Mouse (Mus musculus): ENCODE measurements around the gene Grb2. TPM values are rescaled to one million over a fixed set of nuclear protein-coding genes. Genes with fewer than 3 reads are reported as not detected.
"Not testable (repeated sequence)": the region's sequence is repeated elsewhere in the genome, so short reads cannot be mapped to it uniquely, and the experiment has no call there.

Gene Grb2
- polyA plus RNA-seq, 1 experiment from 2014 or later = 93.9 TPM

DNA sequence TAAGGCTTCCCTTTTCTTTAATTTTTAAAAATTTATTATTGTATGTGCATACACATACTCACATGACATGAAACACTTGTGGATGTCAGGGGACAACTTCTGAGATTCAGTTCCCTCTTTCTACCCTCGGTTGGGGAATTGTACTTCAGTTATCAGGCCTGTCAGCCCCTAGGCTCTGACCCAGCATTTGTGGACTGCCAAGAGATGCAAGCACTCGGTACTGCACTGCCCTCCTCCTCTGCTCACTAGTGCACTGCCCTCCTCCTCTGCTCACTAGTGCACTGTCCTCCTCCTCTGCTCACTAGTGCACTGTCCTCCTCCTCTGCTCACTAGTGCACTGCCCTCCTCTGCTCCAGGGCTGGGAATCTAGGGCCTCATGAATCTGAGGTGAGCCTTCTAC is 54.3 kb downstream of the Grb2 start:
- Histone ChIP-seq H3K9me3 (no peaks in the 10 kb centered on the region), H3K9ac (no peak overlapping the region), H3K4me3 (no peak overlapping the region), H3K36me3 (peaks cover 26% of the 10 kb centered on the region), H3K4me2 (no peak overlapping the region), H3K4me1 (0 out of 2 replicates have a peak, but pooled peaks cover 5% of the 10 kb centered on the region), H3K27ac (no peak overlapping the region), H3K27me3 (no peaks in the 10 kb centered on the region)
- ATAC-seq (ENCODE audit: insufficient number of reproducible peaks, low FRiP score, low TSS enrichment, low read depth) = no peak
- 83% methylated on average over 2 of the region's 2 CpGs for WGBS

DNA sequence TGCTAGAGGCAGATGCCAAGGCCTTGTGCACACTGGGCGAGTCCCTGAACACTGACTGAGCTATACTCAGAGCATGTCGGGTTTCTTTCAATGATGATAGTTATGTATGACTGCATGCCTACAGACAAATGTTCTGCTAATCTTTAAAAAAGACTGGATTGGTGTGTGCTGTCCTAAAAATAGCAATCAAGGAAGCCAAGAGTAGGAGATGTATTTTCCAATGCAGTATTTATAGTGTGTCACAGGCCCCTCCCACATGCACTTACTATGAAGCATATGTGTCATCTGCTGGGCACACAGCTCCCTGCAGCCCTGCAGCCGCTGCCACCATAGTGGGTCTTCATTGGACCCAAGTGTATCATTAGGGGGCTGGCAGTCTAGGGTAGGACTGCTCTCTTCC is 55.2 kb downstream of the Grb2 start:
- no peak; the same call in none of the 2 replicates for ATAC-seq (ENCODE audit: insufficient number of reproducible peaks, low FRiP score, low TSS enrichment, low read depth)

GRCm38 (mm10) chr11:115651680-115652079 is 56.7 kb downstream of the Grb2 start:
- no peak for ATAC-seq (ENCODE audit: insufficient number of reproducible peaks, low FRiP score, low TSS enrichment, low read depth)
- peaks cover 8% of the 10 kb centered on the region; the same call in 1 of the 2 replicates for H3K4me1 ChIP-seq
- H3K9ac ChIP-seq = no peak overlapping the region
- no peaks in the 10 kb centered on the region for H3K27me3 ChIP-seq
- no peak overlapping the region for H3K27ac ChIP-seq
- H3K4me2 ChIP-seq = no peak overlapping the region
- H3K4me3 ChIP-seq = no peak overlapping the region
- H3K36me3 ChIP-seq = peaks cover 44% of the 10 kb centered on the region
- 68% methylated on average over 3 of the region's 3 CpGs for WGBS
- no peaks in the 10 kb centered on the region for H3K9me3 ChIP-seq

More for the DNA sequence above, 55.2 kb downstream of the Grb2 start:
- Histone ChIP-seq H3K4me3 (no peak overlapping the region), H3K27ac (no peak overlapping the region; the same call in 1 of the 2 replicates), H3K4me2 (no peak overlapping the region), H3K9me3 (no peaks in the 10 kb centered on the region), H3K27me3 (no peaks in the 10 kb centered on the region), H3K9ac (no peak overlapping the region), H3K36me3 (peaks cover 30% of the 10 kb centered on the region), H3K4me1 (0 out of 2 replicates have a peak, but pooled peaks cover 5% of the 10 kb centered on the region)
- WGBS = 78% methylated on average over 3 of the region's 3 CpGs

DNA sequence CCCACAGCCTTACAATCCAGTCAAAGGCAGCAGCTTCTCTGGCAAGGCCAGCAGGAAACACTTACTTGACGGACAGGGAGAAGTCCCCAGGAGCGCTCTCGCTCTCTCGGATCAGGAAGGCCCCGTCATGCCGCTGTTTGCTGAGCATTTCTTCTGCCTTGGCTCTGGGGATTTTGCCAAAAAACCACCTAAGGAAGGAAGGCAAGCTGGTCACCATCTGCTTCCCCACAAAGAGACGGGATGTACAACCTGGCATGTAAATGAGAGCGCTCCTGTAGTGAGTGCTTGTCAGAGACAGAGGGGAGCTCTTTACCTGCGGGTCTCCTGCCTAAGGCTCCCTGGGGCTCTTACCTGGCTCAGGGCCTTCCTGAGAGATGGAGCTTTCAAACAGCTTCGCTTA is 58.7 kb downstream of the Grb2 start:
- Histone ChIP-seq H3K4me3 (no peak overlapping the region), H3K36me3 (peaks cover 52% of the 10 kb centered on the region)

DNA sequence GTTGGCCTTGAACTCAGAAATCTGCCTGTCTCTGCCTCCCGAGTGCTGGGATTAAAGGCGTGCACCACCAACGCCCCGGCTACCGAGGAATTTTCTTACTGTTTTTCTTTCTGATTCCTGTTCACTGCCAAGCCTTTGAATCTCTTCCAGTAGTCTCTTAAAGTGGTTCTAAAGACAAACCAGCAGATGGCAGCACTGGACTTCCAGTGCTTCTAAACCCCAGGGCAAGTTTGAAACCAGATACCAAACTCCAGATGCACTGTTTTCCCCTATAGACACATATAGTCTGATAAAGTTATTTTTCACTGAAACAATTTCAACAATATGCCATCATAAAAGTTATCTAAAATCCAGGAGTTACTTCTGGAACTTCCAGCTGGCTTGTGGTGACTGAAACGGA is 60.9 kb downstream of the Grb2 start:
- 46% methylated on average over 6 of the region's 6 CpGs for WGBS
- no peak for ATAC-seq (ENCODE audit: insufficient number of reproducible peaks, low FRiP score, low TSS enrichment, low read depth)
- Histone ChIP-seq H3K27ac (no peak overlapping the region), H3K4me3 (no peak overlapping the region), H3K4me2 (no peak overlapping the region), H3K9me3 (no peaks in the 10 kb centered on the region), H3K9ac (no peak overlapping the region), H3K27me3 (no peaks in the 10 kb centered on the region), H3K4me1 (peaks cover 8% of the 10 kb centered on the region; the same call in 1 of the 2 replicates), H3K36me3 (peaks cover 55% of the 10 kb centered on the region)

More for the DNA sequence above, 58.7 kb downstream of the Grb2 start:
- no peak overlapping the region for H3K9ac ChIP-seq
- H3K4me1 ChIP-seq = peaks cover 8% of the 10 kb centered on the region; the same call in 1 of the 2 replicates
- no peak overlapping the region for H3K27ac ChIP-seq
- H3K4me2 ChIP-seq = no peak overlapping the region
- no peaks in the 10 kb centered on the region for H3K9me3 ChIP-seq
- ATAC-seq (ENCODE audit: insufficient number of reproducible peaks, low FRiP score, low TSS enrichment, low read depth) = no peak
- 68% methylated on average over 10 of the region's 10 CpGs for WGBS
- no peaks in the 10 kb centered on the region for H3K27me3 ChIP-seq

DNA sequence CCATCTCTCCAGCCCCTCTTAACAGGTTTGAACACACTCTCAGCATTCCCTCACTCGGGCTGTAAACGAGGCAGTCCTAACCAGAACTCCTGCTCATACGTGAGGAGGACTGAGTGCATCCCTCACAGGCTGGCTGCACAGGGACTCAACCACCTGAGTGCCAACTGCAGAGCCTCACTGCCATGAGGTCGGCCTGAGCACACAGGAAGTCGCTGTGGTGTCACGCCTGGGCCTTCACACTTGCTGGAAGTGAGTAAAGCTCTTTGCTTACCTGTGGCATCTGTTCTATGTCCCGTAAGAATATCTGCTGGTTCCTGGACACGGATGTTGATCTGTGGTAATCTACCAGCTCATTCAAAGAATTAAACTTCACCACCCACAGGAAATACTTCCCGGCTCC is 62.0 kb downstream of the Grb2 start:
- H3K4me2 ChIP-seq = no peak overlapping the region
- ATAC-seq (ENCODE audit: insufficient number of reproducible peaks, low FRiP score, low TSS enrichment, low read depth) = no peak
- H3K27ac ChIP-seq = no peak overlapping the region
- H3K36me3 ChIP-seq = peaks cover 55% of the 10 kb centered on the region
- H3K9me3 ChIP-seq = no peaks in the 10 kb centered on the region
- no peak overlapping the region for H3K9ac ChIP-seq
- H3K4me1 ChIP-seq = peaks cover 8% of the 10 kb centered on the region; the same call in 1 of the 2 replicates
- H3K27me3 ChIP-seq = no peaks in the 10 kb centered on the region
- H3K4me3 ChIP-seq = no peak overlapping the region
- 92% methylated on average over 9 of the region's 9 CpGs for WGBS

- not testable (repeated sequence) for H3K27ac ChIP-seq; H3K4me2 ChIP-seq; H3K4me1 ChIP-seq; H3K9me3 ChIP-seq; H3K9ac ChIP-seq; H3K4me3 ChIP-seq; ATAC-seq (ENCODE audit: insufficient number of reproducible peaks, low FRiP score, low TSS enrichment, low read depth); H3K27me3 ChIP-seq
- 81% methylated on average over 14 of the region's 14 CpGs for WGBS
- peaks cover 55% of the 10 kb centered on the region for H3K36me3 ChIP-seq
Measured at GRCm38 (mm10) chr11:115645498-115645897, 62.9 kb downstream of the Grb2 start.

DNA sequence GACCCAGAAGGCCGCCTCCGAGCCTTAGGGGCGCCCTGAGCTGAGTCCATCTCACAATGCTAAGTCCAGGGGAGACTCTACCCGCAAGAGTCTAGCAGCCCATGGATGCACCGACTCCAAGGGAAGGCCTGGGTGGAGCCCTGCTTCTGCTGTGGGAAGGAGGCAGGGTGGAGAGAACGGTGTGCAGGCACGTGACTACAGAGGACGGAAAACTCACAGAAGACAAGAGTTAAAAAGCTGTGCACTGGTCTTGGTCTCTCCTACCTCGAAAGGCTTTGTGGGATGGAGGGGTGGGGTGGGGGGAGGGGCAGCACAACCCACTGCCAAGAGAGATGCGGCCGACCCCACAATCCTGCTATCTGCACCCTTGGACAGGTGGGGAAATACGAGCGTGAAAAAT is 64.1 kb downstream of the Grb2 start:
- H3K36me3 ChIP-seq = peaks cover 45% of the 10 kb centered on the region
- no peaks in the 10 kb centered on the region for H3K27me3 ChIP-seq
- H3K4me1 ChIP-seq = peaks cover 4% of the 10 kb centered on the region; the same call in 1 of the 2 replicates
- no peak overlapping the region for H3K9ac ChIP-seq
- WGBS = 89% methylated on average over 13 of the region's 13 CpGs
- H3K9me3 ChIP-seq = no peaks in the 10 kb centered on the region
- no peak overlapping the region for H3K4me2 ChIP-seq
- no peak for ATAC-seq (ENCODE audit: insufficient number of reproducible peaks, low FRiP score, low TSS enrichment, low read depth)
- no peak overlapping the region for H3K4me3 ChIP-seq
- H3K27ac ChIP-seq = no peak overlapping the region

GRCm38 (mm10) chr11:115643265-115643664 is 65.1 kb downstream of the Grb2 start:
- no peaks in the 10 kb centered on the region for H3K9me3 ChIP-seq
- no peaks in the 10 kb centered on the region for H3K27me3 ChIP-seq
- no peak overlapping the region for H3K4me3 ChIP-seq
- peaks cover 4% of the 10 kb centered on the region; the same call in 1 of the 2 replicates for H3K4me1 ChIP-seq
- no peak overlapping the region for H3K27ac ChIP-seq
- no peak overlapping the region for H3K4me2 ChIP-seq
- ATAC-seq (ENCODE audit: insufficient number of reproducible peaks, low FRiP score, low TSS enrichment, low read depth) = no peak
- 73% methylated on average over 10 of the region's 10 CpGs for WGBS
- H3K36me3 ChIP-seq = peaks cover 42% of the 10 kb centered on the region
- no peak overlapping the region for H3K9ac ChIP-seq

- Histone ChIP-seq H3K27me3 (no peaks in the 10 kb centered on the region), H3K9ac (no peak overlapping the region), H3K9me3 (no peaks in the 10 kb centered on the region), H3K4me1 (peaks cover under 1% of the 10 kb centered on the region; the same call in 1 of the 2 replicates), H3K4me2 (no peak overlapping the region), H3K4me3 (no peak overlapping the region), H3K27ac (no peak overlapping the region), H3K36me3 (peaks cover 36% of the 10 kb centered on the region)
- ATAC-seq (ENCODE audit: insufficient number of reproducible peaks, low FRiP score, low TSS enrichment, low read depth) = no peak
- 97% methylated on average over 2 of the region's 2 CpGs for WGBS
Measured at GRCm38 (mm10) chr11:115642705-115643104, 65.7 kb downstream of the Grb2 start.

DNA sequence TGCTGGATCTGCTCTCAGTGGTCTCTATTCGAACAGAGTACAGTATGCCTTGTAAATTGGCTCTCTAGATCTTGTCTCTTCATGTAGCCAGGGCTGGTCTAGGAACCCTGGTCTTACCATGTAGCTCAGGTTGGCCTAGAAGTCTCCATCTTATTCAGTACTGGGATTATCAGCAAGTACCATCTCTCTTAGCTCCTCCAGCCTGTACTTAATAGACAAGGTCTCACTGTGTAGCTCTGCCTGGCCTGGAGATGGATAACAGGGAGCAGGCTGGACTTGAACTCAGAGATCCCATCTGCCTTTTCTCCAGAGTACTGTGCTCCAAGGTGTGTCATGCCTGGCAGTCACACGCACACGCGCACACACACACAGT is 66.7 kb downstream of the Grb2 start:
- Histone ChIP-seq H3K9me3 (no peaks in the 10 kb centered on the region), H3K4me1 (no peaks in the 10 kb centered on the region), H3K27me3 (no peaks in the 10 kb centered on the region), H3K27ac (no peak overlapping the region), H3K4me3 (no peak overlapping the region), H3K36me3 (peaks cover 27% of the 10 kb centered on the region), H3K4me2 (no peak overlapping the region), H3K9ac (no peak overlapping the region)
- no peak for ATAC-seq (ENCODE audit: insufficient number of reproducible peaks, low FRiP score, low TSS enrichment, low read depth)
- 81% methylated on average over 4 of the region's 4 CpGs for WGBS

DNA sequence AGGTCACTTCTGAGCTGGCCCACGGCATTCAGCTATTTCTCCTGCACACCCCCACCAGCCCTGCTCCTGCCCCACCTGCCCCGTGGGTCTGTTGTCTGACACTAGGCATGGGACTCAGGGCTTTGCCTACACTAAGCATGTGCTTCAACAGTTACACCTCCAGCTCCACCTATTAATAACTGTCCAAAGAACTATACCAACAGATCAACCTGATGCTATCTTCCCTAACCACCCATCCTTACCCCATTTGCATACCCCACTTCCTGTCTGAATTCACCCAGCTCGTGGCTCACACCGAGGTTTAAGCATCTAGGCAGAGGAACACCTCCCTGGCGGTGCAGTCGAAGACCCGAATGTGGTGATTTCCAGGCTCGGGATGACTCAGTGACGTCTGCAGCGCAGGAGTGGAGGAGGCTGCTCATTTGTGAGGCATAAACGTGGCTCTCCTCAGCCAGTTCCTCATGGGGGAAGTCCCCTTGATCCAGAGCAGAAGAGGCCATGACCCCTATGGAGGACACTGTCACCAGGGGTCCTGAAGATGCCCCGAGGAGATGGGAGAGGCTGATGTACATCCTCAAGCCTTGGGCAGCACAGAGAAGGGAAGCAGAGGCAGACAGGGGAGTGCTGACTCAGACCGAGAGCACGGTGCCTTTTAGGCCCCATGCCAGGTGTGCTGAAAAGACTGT is 67.3 kb downstream of the Grb2 start:
- Histone ChIP-seq H3K4me3 (no peak overlapping the region), H3K36me3 (peaks cover 22% of the 10 kb centered on the region), H3K27me3 (no peaks in the 10 kb centered on the region), H3K9me3 (no peaks in the 10 kb centered on the region), H3K4me2 (no peak overlapping the region), H3K27ac (no peak overlapping the region), H3K4me1 (no peaks in the 10 kb centered on the region), H3K9ac (no peak overlapping the region)
- 50% methylated on average over 14 of the region's 14 CpGs for WGBS
- ATAC-seq (ENCODE audit: insufficient number of reproducible peaks, low FRiP score, low TSS enrichment, low read depth) = no peak

Data from limb, embryonic 15.5 days (tissue).